Mouse (Mus musculus): ENCODE data around the gene Sec1.
A peak's percentile ranks its signal among the peaks of the same experiment; 100 is the strongest.

Gene Sec1

DNA sequence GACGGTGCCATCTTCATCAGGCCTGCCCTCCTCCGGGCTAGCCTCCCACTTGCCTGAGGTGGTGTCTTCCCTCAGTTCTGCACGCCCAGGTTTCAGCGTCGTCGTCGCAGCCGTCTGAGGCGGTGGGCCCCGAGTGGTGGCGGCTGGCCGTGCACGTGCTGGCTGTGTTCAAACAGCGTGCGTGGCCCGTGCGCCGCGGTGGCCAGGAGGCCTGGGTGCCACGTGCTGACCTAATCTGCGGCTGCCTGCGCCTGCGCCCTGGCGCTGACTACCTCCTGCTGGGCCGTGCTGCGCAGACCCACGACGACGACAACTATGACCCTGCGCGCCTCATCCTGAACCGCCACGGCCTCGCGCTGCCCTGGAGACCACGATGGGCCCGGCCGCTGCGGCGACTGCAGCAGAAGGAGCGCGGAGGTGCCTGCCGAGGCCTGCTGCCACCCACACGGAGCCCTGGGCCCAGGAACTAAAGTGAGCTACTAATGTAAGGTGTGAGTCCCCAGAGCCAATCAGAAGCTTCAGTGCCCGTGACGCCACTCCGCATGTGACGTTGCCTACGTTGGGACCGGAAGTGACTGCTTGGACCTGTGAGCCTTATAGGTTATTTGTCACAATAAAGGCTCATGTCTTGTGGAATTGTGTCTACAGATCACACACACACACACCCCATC is at the start of gene Sec1:
Gene Sec1, minus strand, starts transcription at position 482 of the 671 bp plus-strand sequence.
- no peak for DNase-seq

DNA sequence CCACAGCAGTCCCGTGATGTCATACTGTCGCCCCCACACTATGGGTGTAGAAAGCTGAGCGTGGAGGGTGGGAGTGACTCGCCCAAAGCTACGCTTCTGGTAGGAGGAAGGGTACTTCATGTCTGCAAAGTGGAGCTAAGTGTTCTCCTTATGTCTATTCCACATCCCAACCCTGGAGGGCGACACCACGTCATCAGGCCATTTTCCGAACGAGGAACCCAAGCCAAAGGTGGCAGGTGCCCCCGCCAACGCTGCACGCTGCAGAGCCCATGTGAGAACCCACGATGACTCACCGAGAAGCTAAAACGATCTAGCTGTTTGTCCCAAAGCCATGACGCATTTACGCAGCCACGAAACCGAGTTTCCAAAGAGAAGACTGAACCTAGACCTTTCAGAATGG is 48.1 kb upstream of the Sec1 start:
- DNase-seq, result peak; percentile 40 to 43

DNA sequence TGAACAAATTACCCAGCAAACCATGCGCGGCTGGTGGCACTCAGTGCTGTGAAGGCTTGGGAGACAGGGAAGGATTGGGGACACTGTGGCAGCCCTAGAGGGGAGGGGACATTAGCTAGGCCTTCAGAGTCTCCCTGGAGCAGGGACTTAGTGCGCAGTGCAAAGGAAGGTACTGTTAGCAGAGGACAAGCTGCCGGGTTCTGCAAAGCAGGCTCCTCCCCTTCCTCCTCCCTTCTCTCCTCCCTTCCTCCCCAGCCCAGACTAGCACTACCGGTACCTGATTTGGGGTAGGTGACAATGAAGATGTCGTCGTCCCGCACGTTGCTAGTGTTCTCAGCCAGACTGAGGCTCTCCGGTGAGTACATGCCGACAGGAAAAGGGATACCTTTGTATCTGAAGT is 47.6 kb upstream of the Sec1 start:
- peak in 1 of 2 experiments; percentile 40 for DNase-seq

DNA sequence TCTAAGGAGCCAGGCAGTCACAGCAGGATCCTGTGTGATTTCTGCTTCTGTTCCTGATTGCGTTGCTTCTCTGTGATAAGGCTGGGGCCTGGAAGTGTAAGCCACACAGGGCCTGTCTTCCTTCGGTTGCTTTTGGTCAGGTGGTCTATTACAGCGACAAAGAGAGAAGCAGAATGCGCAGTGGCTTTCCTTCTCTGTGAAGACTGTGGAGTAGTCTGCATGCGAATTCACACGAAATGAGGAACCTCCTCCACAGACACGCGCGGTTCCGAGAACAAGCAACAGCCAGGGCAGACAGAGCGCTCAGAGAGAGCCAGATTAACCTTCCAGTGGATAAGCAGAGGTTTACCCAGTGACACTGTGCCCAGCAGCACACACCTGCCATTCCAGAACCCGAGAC is 47.1 kb upstream of the Sec1 start:
- DNase-seq, result no peak

DNA sequence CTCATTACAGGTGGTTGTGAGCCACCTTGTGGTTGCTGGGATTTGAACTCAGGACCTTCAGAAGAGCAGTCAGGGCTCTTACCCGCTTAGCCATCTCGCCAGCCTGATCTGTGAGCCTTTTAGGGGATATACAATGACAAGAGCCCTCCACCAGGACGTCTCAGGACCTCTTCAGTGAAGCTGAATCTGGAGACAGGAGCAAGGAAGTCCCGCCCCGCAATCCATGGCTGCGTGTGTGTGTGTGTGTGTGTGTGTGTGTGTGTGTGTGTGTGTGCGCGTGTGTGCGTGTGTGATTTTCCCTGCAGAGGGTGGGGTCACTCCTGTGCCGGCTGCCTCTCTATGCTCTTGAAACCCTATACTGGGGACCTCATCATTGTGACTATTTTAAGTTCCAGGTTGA is 45.6 kb upstream of the Sec1 start:
- DNase-seq, result no peak

DNA sequence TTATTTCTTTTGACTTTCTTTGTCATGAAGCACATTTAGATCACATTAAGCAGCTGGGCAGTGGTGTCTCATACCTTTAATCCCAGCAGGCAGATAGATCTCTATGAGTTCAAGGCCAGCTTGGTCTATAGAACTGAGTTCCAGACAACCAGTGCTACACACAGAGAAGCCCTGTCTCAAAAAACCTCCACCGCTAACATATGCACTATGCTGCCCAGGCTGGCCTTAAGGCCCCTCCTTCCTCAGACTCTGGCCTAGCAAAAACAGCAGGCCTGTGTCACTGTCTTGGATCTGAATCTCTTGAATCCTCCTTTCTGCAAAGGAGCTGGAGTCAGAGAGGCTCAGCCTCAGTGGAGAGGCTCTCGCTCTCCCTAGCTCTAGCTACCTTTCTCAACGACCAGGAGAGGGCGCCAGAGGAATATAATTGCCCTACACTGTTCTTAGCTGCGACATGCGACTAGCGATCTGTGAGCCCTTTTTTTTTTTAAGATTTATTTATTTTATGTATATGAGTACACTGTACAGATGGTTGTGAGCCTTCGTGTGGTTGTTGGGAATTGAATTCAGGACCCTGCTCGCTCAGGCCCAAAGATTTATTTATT is 45.1 kb upstream of the Sec1 start:
- peak; percentile 85 to 92 for DNase-seq

DNA sequence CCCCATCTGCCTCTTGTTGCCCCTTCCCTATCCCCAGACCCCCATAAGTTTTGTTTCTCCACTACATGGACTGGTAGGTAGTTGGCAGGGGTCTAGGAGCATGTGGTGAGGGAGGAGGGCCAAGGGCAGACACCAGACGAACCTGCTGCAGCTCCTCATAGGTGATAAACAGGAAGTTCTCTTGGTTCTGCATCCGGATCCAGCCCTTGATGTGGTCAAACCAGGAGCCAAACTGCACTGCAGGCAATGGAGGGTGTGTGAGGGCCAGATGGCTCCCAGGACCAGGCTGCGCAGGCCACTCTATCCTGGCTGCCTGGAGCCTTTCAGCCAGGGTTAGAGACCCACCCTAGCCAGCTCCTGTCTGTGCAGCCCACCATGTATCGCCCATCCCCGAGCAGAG is 39.3 kb upstream of the Sec1 start:
- DNase-seq, result no peak

DNA sequence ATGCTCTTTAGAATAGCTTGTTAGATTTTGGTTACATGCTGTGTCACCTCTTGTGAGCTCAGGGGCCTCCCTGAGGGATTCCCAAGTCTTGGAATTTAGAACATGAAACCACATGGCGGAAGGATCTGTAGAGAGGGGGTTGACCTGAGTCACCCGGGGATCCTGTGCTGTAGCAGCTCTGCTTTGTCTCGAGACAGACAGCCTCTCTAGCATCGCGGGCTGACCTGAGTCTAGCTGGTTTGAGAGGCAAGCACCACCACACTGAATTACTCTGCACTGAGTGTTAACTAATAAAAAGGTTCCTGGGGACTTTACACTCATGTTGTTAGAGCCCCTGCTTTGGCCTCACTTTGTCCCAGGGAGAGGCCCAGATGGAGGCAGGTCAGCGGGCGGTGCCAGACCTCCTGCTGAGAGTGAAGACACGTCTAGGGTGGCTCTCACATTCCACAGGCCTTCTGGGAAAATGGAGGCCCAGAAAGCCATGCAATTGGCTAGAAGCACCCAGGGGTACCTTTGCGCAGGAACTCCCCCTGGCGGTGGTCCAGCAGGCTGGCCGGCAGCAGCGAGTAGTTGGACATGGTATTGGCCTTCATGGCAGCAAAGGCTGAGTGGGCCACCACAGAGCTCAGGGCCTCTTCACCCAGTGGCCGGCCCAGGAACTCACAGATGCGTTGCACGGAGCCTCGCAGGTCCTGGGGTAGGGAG is 36.7 kb upstream of the Sec1 start:
- no peak for DNase-seq

DNA sequence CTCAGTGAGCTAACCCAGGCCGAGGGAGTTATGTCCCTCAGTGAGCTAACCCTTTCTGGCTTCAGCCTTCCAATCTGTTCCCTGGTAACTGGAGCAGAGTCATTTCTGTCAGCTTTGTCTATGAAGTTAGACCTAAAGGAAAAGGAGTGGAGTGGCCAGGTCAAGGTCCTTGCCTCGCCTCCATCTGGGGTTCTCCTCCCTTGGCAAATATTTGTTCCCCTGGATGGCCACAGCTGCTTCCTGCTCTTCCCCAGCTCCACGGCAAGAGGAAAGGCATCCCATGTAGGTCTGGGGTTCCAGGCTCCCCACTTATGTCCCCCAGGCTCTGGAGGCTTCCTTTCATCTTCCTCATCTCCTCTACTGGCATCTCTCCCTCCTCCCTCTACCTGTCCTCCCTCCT is 33.4 kb upstream of the Sec1 start:
- no peak for DNase-seq

DNA sequence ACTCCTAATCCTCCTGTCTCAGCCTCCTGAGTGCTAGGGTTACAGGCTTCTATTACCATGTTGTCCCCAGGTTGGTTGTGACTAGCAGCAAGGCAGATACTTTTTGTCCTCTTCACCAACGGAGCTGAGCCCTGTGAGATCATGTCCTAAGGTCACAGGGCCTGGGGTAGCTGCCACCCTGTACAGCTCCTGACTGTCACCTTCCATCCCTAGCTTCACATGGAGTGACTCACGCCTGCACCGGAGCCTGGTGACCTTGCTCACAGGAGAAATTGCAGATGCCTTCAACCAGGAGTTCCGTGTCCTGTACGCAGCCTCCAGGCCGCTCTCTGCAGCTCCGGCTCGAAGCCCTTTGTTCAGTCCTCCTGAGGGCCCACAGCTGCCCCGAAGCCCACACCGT is 32.2 kb upstream of the Sec1 start:
- no peak for DNase-seq

DNA sequence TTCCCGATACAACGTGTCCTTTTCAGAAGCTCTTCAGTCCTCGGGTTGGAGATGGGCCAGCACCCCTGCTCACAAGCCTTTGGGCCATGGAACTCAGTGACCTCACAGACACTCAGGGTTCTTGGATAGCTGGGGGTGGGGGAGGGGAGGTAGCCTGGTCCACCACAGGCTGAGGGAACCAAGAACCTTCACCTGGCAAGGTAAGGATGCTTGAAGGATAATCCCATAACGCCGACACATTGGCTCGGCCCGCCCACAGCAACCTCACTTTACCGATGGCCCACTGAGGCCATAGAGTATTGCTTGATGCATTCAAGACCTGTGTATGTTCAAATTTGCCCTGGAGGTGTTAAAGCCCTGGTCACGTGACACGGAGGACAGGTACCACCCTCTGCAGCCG is 31.5 kb upstream of the Sec1 start, which contains the start of gene Spaca4:
Gene Spaca4, minus strand, starts transcription at position 101 of the 400 bp plus-strand sequence.
- no peak for DNase-seq

DNA sequence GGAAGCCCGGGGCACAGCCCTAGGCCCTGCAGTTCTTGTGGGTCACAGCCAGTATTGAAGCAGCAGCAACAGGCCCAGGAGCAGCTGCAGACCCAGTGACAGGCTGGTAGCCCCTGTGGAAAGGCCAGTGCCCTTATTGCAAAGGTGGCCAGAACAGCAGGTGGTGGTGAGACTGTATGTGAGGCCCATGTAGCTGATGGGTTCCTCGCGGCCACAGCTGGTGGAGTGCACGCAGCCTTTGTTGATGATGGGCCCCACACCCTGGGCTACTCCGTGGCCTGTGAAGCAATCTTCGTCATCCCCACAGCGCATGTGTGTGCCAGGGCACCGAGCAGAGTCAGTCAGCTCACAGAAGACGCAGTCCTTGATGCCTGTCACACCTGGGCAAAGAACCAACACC is 30.9 kb upstream of the Sec1 start:
- DNase-seq, result no peak

DNA sequence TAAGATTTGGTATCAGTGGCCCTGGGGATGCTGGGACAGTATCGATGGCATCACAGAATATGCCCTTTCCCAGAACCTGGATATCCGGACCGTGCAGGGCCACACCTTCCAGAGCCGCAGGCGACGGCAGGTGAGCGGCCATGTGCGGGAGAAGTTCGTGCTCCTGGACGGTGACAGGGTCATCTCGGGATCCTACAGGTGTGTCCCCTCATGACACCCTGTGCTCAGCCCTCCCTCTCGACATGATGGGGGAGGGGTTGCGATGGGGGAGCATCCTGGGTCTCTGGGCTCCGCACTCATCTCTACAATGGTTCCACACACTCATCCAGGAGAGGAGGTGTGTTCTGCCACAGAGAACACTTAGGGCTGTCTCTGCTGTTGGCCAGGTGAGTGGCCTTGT is 29.6 kb upstream of the Sec1 start:
- no peak for DNase-seq

DNA sequence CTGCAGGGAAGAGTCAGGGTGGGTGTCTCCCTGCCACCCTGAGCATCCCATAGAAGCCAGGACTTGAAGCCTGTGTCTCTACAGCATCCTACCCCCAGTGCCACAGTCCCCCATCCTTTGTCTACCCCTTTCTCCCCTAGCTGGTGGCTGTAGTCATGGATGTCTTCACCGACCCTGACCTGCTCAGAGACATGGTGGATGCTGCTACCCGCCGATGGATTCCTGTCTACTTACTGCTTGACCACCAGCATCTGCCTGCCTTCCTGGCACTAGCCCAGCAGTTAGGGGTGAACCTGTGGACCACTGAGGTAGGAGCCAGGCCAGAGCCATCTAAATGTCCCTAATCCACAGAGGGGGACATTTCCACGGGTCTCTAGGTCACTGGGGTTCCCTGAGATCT is 29.1 kb upstream of the Sec1 start:
- no peak for DNase-seq

DNA sequence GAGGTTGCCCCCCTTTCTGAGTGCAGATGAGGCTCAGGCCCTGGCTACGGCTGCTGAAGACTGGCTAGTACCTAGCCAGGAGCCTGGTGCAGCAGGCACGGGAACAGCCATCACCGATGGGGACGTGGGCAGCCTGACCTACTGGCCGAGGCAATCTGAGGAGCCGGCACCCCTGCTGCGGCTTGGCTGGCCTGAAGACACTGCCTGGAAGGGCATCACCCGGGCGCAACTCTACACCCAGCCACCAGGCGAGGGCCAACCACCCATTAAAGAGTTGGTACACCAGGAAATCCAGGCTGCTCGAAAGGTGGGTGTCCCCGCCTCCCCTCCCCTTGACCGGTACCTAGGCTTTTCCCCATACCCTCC is 28.1 kb upstream of the Sec1 start:
- peak; percentile 53 to 56 for DNase-seq

DNA sequence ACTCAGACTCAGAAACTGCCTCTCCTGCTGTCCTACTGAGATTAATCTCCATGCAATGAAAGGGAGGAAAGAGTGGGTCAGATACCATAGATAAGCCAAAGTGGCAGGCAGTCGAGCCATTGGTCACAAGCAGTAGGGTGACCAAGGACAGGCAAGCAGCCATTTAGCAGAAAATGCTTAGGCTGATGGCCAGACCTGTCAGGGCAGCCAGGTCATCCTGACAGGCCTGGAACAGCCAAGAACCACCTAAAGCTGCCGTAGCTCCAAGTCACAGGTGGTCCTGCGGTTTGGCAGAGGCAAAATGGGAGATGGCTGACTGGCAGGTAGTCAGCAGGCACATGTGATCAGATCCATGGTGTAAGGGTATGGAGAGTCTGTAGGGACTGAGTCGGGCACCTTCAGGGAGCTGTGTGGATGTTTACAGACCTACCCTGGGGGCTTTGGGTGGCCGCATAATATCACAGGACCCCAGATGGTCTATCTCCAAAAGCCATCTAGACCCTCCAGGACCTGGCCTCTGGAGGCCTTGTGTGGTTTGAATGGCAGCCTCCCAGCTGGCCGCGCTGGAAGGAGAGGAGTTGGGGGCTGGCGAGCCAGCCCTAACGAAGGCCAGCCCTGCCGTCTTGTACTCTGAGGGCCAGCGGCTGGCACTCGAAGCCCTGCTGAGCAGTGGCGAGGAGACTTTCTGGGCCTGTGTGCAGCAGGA is 27.6 kb upstream of the Sec1 start:
- DNase-seq, result no peak

DNA sequence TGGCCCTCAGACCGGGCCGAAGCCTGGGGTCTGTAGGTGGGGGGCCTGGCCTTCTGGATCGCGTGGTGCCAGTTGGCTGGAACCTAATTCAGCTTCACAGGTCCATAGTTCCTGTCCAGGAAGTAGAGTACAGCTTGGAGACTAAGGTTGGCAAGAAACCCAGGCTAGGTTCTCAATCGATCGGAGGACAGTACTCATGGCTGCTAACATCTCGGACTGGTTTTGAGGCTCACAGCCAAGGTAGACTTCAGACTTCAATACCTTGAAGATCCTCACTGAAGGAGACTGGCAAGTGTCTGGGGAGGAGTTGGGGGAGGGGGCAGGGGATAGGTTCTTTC is 27.0 kb upstream of the Sec1 start:
- no peak for DNase-seq

DNA sequence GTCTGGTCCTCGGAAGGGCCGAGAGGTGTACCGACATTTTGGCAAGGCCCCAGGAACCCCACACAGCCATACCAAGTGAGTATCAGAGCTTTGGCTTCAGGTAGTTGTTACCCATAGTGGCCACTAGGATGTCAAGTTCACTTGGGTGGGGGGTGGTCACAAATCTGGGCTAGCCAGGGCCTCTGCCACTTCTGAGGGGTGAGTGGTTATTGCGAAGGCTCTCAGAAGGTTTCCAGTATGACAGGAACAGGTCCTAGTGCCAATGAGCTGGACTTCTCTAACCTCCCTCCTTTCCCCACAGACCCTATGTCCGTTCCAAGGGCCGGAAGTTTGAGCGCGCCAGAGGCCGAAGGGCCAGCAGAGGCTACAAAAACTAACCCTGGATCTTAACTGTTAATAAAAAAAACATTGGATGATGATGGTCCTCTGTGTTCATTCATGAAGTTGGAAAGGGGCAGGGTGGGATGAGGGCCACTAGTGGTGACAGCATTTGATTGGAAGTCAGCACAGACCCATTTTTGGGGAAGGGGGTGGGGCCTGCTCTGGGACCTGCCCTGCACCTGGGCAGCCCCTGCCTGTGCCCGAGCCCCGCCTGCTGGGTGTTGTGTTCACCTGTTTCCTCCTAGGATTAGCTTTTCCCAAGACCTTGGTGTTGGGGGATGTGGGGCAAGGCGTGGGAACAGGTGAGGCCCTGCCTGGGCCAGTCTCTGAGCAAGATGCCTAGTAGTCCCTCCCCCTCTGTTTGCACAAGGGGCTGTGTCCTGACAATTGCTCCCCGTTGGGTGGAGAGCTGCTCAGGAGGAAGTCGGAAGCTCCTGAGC is 26.4 kb upstream of the Sec1 start, which contains the start of gene Fam83e:
Gene Fam83e, plus strand, starts transcription at position 800 of the 821 bp plus-strand sequence.
- DNase-seq, result no peak

DNA sequence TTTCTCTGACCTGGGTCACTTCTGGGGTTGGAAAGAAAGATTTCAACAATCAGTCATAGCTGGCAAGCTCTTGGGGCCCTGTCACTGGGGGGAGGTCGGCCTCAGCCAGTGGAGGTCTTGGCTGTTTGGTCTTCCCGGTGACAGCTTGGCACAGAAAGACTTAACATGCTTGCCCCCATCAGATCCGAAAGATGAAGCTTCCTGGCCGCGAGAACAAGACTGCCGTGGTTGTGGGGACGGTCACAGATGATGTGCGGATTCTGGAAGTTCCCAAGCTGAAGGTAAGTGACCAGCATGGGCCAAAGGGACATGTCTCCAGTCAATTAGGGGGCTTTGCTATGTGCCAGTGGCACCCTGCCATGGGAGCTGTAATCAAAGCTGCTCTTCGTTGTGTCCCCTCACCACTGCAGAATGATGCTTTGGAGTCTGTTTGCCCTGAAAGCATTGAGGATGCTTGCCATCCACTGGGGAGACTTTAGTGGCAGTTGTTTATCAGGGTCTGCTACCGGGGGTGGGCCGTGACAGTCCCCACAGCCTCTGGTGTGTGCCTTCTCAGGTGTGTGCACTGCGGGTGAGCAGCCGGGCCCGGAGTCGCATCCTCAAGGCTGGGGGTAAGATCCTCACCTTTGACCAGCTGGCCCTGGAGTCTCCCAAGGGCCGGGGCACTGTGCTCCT is 25.7 kb upstream of the Sec1 start:
- peak in 1 of 2 experiments; percentile 16 for DNase-seq

DNA sequence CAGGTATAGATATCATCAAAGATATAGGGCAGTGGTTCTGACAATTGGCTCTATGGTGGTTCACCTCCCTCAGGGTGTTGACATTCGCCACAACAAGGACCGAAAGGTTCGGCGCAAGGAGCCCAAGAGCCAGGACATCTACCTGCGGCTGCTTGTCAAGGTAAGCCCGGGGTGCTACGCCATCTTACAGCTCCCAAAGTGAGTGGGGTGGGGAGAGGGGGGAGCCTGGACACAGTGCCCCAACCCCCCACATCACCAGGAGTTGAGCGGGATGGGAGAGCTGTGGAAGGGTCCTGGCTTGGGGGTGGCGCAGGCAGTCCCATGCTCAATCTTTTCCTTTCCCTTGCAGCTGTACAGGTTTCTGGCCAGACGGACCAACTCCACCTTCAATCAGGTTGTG is 25.0 kb upstream of the Sec1 start:
- peak in 1 of 2 experiments; percentile 17 for DNase-seq

DNA sequence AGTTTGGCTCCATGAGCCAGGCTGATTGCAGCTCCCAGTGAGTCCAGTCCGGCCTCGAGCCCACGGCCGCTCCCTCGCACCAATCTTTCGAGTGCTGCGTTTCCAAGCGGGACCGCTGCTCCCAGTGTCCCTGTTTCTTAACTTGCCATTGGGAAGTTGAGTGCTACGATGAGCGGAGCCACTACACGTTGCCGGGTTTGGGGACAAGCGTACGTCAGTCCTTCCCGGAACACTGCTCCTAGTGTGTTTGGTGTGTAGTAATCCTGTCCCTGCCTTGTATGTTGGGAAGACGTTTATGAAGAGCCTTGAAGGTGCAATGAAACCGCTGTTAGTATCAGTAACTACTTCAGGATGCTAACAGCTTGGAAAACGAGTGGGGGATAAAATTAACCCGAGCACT is 24.1 kb upstream of the Sec1 start:
- no peak for DNase-seq

DNA sequence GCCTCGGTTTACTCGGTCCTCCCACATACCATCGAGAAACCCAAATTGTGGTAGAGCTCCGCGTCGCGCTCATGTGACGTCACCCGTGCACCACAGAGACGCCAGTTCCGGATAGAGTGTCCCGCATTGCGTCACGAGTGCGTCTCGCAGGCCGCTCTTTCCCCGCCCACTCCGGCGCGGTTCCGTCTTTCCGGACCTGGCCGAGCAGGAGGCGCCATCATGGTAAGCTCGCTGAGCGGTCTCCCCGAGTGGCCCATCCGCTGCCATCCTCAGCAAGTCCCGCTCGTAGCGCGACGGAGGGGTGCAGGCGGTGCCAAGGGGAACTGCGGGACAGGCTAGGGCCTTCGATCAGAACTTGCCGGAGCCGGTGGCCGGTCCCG is 23.7 kb upstream of the Sec1 start, which contains the start of gene Sphk2:
Gene Sphk2, minus strand, starts transcription at position 85 of the 380 bp plus-strand sequence.
- DNase-seq, result peak; percentile 97 to 99

All from cerebellum, adult 18-20 months (tissue).